Mouse (Mus musculus) limb, embryonic 14.5 days (tissue): Measurements from ENCODE around the gene Vgll2. TPM values are rescaled to one million over a fixed set of nuclear protein-coding genes. Genes with fewer than 3 reads are reported as not detected.

Source experiments
- ATAC-seq: fragments of 200-750 bp; cut with Nextera tagmentation; 2 replicates; pipeline ENCODE4 v1.8.0; 2017; ENCODE audit warnings: low read depth, moderate number of reproducible peaks, moderate TSS enrichment; ENCODE audit not compliant: low FRiP score
- DNase-seq: peaks from one replicate; pipeline ENCODE4 v3.0.0-alpha.2; 2015; ENCODE audit warnings: low spot score
- H3K27ac ChIP-seq: fragments of 300-500 bp; sonication (generic); replicated peaks from 2 replicates; pipeline ENCODE4 v1.5.1; 2014; ENCODE audit warnings: low read depth, mild to moderate bottlenecking, low read length, moderate library complexity, mixed read lengths
- H3K27me3 ChIP-seq: fragments of 300-500 bp; sonication (generic); 2 replicates; pipeline ENCODE4 v1.6.1; 2014; ENCODE audit warnings: low read length, mixed read lengths; ENCODE audit not compliant: control insufficient read depth, insufficient read depth
- H3K36me3 ChIP-seq: fragments of 300-500 bp; sonication (generic); 2 replicates; pipeline ENCODE4 v1.6.1; 2014; ENCODE audit warnings: mild to moderate bottlenecking, low read length, moderate library complexity, mixed read lengths; ENCODE audit not compliant: control insufficient read depth, insufficient read depth
- H3K4me1 ChIP-seq: fragments of 300-500 bp; sonication (generic); 2 replicates; pipeline ENCODE4 v1.6.1; 2014; ENCODE audit warnings: antibody characterized with exemption, low read length, mixed read lengths; ENCODE audit not compliant: control insufficient read depth, insufficient read depth
- H3K4me2 ChIP-seq: fragments of 300-500 bp; sonication (generic); replicated peaks from 2 replicates; pipeline ENCODE4 v1.6.1; 2014; ENCODE audit warnings: low read depth, mild to moderate bottlenecking, low read length, moderate library complexity; ENCODE audit not compliant: severe bottlenecking
- H3K4me3 ChIP-seq: fragments of 300-500 bp; sonication (generic); replicated peaks from 2 replicates; pipeline ENCODE4 v1.5.1; 2014; ENCODE audit warnings: low read length
- H3K9ac ChIP-seq: fragments of 300-500 bp; sonication (generic); 2 replicates; pipeline ENCODE4 v1.6.1; 2014; ENCODE audit warnings: mild to moderate bottlenecking, low read depth, low read length, moderate library complexity; ENCODE audit not compliant: severe bottlenecking
- H3K9me3 ChIP-seq: fragments of 300-500 bp; sonication (generic); 2 replicates; pipeline ENCODE4 v1.6.1; 2016; ENCODE audit warnings: low read length; ENCODE audit not compliant: control insufficient read depth
- POLR2A ChIP-seq: fragments of 200-500 bp; IDR thresholded peaks from 2 replicates; pipeline ENCODE4 v1.8.0; 2012; ENCODE audit warnings: inconsistent platforms, mild to moderate bottlenecking, moderate library complexity, borderline replicate concordance; ENCODE audit not compliant: insufficient read depth, insufficient read length; ENCODE audit errors: extremely low read depth
- WGBS: fragments of 180-500 bp; shearing (Covaris S2); extraction: QIAGEN DNeasy Blood & Tissue Kit; methylation state at CpG from one replicate; pipeline ENCODE4 v1.1.7; 2014; 5-methylcytosine and 5-hydroxymethylcytosine counted together
- polyA plus RNA-seq, 2 experiments: library from polyadenylated mRNA; depleted of rRNA in 1 of 2; stranded (reverse) in 1 of 2; unstranded in 1 of 2; fragments of >200 nt; fragmentation: Nextera tagmentation in 1 of 2; extraction: Ambion mirVana in 1 of 2; gene quantifications; 2 replicates each; pipeline versions ENCODE4 v1.2.1 to v1.2.3; 2012 to 2014

Vgll2 gene
- polyA plus RNA-seq, 2 experiments: 48.6 to 71.5 TPM

- Histone ChIP-seq H3K27ac (no peak overlapping the region), H3K9me3 (no peaks in the 10 kb centered on the region), H3K4me2 (no peak overlapping the region), H3K4me3 (peak overlapping the region; percentile 49), H3K36me3 (no peaks in the 10 kb centered on the region), H3K4me1 (peaks cover 6% of the 10 kb centered on the region; the same call in 1 of the 2 replicates), H3K27me3 (peaks cover 93% of the 10 kb centered on the region), H3K9ac (no peak overlapping the region)
- WGBS: 0% methylated on average over 1 of the region's 1 CpGs
- TF ChIP-seq POLR2A: no peak
- no peak for DNase-seq
- no peak for ATAC-seq
Measured at GRCm38 (mm10) chr10:52025291-52025690, 3.0 kb downstream of the Vgll2 start.

- Histone ChIP-seq H3K4me1 (peaks cover 6% of the 10 kb centered on the region; the same call in 1 of the 2 replicates), H3K36me3 (no peaks in the 10 kb centered on the region), H3K9me3 (no peaks in the 10 kb centered on the region), H3K27me3 (peaks cover 90% of the 10 kb centered on the region), H3K4me3 (peak overlapping the region; percentile 10; the same call in 1 of the 2 replicates), H3K4me2 (no peak overlapping the region), H3K9ac (no peak overlapping the region), H3K27ac (no peak overlapping the region)
- no peak for ATAC-seq
- WGBS: 8% methylated on average over 7 of the region's 7 CpGs
- no peak for TF ChIP-seq POLR2A
- no peak for DNase-seq
Measured at GRCm38 (mm10) chr10:52025821-52026220, 3.5 kb downstream of the Vgll2 start.

- Histone ChIP-seq H3K4me3 (peak overlapping the region; percentile 38), H3K27ac (0 out of 2 replicates have a peak overlapping the region, but pooled peaks have one; percentile 13), H3K27me3 (peaks cover 88% of the 10 kb centered on the region), H3K4me2 (peak overlapping the region; percentile 70), H3K9ac (peak overlapping the region; percentile 47), H3K9me3 (no peaks in the 10 kb centered on the region), H3K4me1 (peaks cover 6% of the 10 kb centered on the region; the same call in 1 of the 2 replicates), H3K36me3 (no peaks in the 10 kb centered on the region)
- 2% methylated on average over 59 of the region's 68 CpGs for whole genome bisulfite sequencing
- no peak for TF ChIP-seq POLR2A
- ATAC-seq: no peak
- no peak for DNase-seq
Measured at GRCm38 (mm10) chr10:52027161-52028035, 5.1 kb downstream of the Vgll2 start.

GRCm38 (mm10) chr10:52028561-52029370, 6.5 kb downstream of the Vgll2 start:
- H3K9me3 ChIP-seq: no peaks in the 10 kb centered on the region
- no peak for TF ChIP-seq POLR2A
- peaks cover 77% of the 10 kb centered on the region for H3K27me3 ChIP-seq
- no peak overlapping the region for H3K9ac ChIP-seq
- ATAC-seq (peak; percentile 12; the same call in 1 of the 2 replicates), DNase-seq (no peak)
- peaks cover 3% of the 10 kb centered on the region; the same call in 1 of the 2 replicates for H3K4me1 ChIP-seq
- no peak overlapping the region for H3K4me2 ChIP-seq
- H3K27ac ChIP-seq: no peak overlapping the region
- 4% methylated on average over 11 of the region's 11 CpGs for WGBS
- H3K36me3 ChIP-seq: no peaks in the 10 kb centered on the region
- H3K4me3 ChIP-seq: no peak overlapping the region

- DNase-seq (no peak), ATAC-seq (peak; percentile 41)
- Histone ChIP-seq H3K36me3 (no peaks in the 10 kb centered on the region), H3K27ac (no peak overlapping the region), H3K9ac (no peak overlapping the region), H3K9me3 (no peaks in the 10 kb centered on the region), H3K4me2 (no peak overlapping the region), H3K4me3 (no peak overlapping the region), H3K4me1 (peaks cover 3% of the 10 kb centered on the region; the same call in 1 of the 2 replicates), H3K27me3 (peaks cover 72% of the 10 kb centered on the region)
- WGBS: 3% methylated on average over 10 of the region's 10 CpGs
- TF ChIP-seq POLR2A: no peak
Measured at GRCm38 (mm10) chr10:52029421-52030080, 7.2 kb downstream of the Vgll2 start.
